Comparison of ENCODE assay signal across 9 mouse cellular contexts in genomic region chr7:99710476-99710875, GRCm38 (mm10). TPM values are rescaled to one million over a fixed set of nuclear protein-coding genes. Genes with fewer than 3 reads are reported as not detected.
DNase-seq lines count a peak whose midpoint lies in the region; ATAC-seq and TF ChIP-seq lines count a peak whose summit lies in the region.
"Had no signal": no experiment of that assay in that cellular context is flagged by ENCODE, and none has a peak within 500 bp of the region (broad histone marks: within the 10 kb centered on the region; RNA-seq: fewer than 3 reads in every experiment).

No protein-coding gene starts in this region.

- DNase-seq in midbrain, embryonic 14.5 days: peak; percentile 74
- peak; percentile 22 for DNase-seq in T-cell, adult 2 months (ENCODE audit: low spot score)
- DNase-seq in cerebellum, adult 8-10 months: peak; percentile 77
- DNase-seq in heart, postnatal 0 days (ENCODE audit: low spot score): no peak
- peak; percentile 17 for DNase-seq in liver, embryonic 13.5 days
- DNase-seq in spleen, adult 18-20 months: peak; percentile 18 to 52

- ATAC-seq in midbrain, embryonic 14.5 days (ENCODE audit: low FRiP score, low TSS enrichment): no peak
- no peak for ATAC-seq in midbrain, embryonic 16.5 days
- no peak for ATAC-seq in heart, postnatal 0 days (ENCODE audit: insufficient read depth, low read depth)
- no peak for ATAC-seq in liver, embryonic 13.5 days (ENCODE audit: low read depth)

- H3K36me3 ChIP-seq in midbrain, embryonic 14.5 days (ENCODE audit: control insufficient read depth, insufficient read depth, low read length): no peaks in the 10 kb centered on the region
- H3K36me3 ChIP-seq in midbrain, embryonic 16.5 days (ENCODE audit: control insufficient read depth, insufficient read depth, low read length): no peaks in the 10 kb centered on the region
- H3K36me3 ChIP-seq in heart, postnatal 0 days (replicated peaks; ENCODE audit: control insufficient read depth, insufficient read depth, low read length): no peaks in the 10 kb centered on the region
- H3K36me3 ChIP-seq in liver, embryonic 13.5 days: no peaks in the 10 kb centered on the region

- 0 out of 2 replicates have a peak, but pooled peaks cover 5% of the 10 kb centered on the region for H3K4me1 ChIP-seq in midbrain, embryonic 14.5 days (ENCODE audit: control insufficient read depth, insufficient read depth, low read length)
- no peaks in the 10 kb centered on the region for H3K4me1 ChIP-seq in midbrain, embryonic 16.5 days (ENCODE audit: control insufficient read depth, insufficient read depth, low read length)
- H3K4me1 ChIP-seq in heart, postnatal 0 days (ENCODE audit: control insufficient read depth, insufficient read depth): 0 out of 2 replicates have a peak, but pooled peaks cover 7% of the 10 kb centered on the region
- peaks cover 9% of the 10 kb centered on the region; the same call in 1 of the 2 replicates for H3K4me1 ChIP-seq in liver, embryonic 13.5 days (replicated peaks)

- no peak overlapping the region for H3K4me2 ChIP-seq in midbrain, embryonic 14.5 days (ENCODE audit: low read length)
- no peak overlapping the region for H3K4me2 ChIP-seq in midbrain, embryonic 16.5 days (ENCODE audit: low read length)
- H3K4me2 ChIP-seq in heart, postnatal 0 days (ENCODE audit: low read depth, low read length): no peak overlapping the region
- H3K4me2 ChIP-seq in liver, embryonic 13.5 days: no peak overlapping the region

- no peaks in the 10 kb centered on the region for H3K27me3 ChIP-seq in midbrain, embryonic 14.5 days (ENCODE audit: control insufficient read depth, insufficient read depth, low read length)
- no peaks in the 10 kb centered on the region for H3K27me3 ChIP-seq in midbrain, embryonic 16.5 days (ENCODE audit: control insufficient read depth, insufficient read depth, low read depth, low read length)
- peaks cover 19% of the 10 kb centered on the region; the same call in 1 of the 2 replicates for H3K27me3 ChIP-seq in heart, postnatal 0 days (ENCODE audit: control insufficient read depth, insufficient read depth, low read length)
- peaks cover 8% of the 10 kb centered on the region; the same call in 1 of the 2 replicates for H3K27me3 ChIP-seq in liver, embryonic 13.5 days

- peak; percentile 83 for TF ChIP-seq CTCF in heart, postnatal 0 days (IDR thresholded peaks at IDR 0.05; ENCODE audit: low read depth)

- H3K4me3 ChIP-seq in midbrain, embryonic 14.5 days (replicated peaks; ENCODE audit: low read depth, low read length): no peak overlapping the region
- H3K4me3 ChIP-seq in midbrain, embryonic 16.5 days (ENCODE audit: low read depth, low read length): no peak overlapping the region
- H3K4me3 ChIP-seq in heart, postnatal 0 days (ENCODE audit: low read depth, low read length): no peak overlapping the region
- H3K4me3 ChIP-seq in liver, embryonic 13.5 days (replicated peaks): no peak overlapping the region

- no peak for TF ChIP-seq EP300 in heart, postnatal 0 days (IDR thresholded peaks at IDR 0.05; ENCODE audit: low read depth)

- no peaks in the 10 kb centered on the region for H3K9me3 ChIP-seq in midbrain, embryonic 14.5 days (ENCODE audit: control insufficient read depth, low read length)
- no peaks in the 10 kb centered on the region for H3K9me3 ChIP-seq in midbrain, embryonic 16.5 days (replicated peaks; ENCODE audit: control insufficient read depth, low read length, poor library complexity, severe bottlenecking)
- no peaks in the 10 kb centered on the region for H3K9me3 ChIP-seq in heart, postnatal 0 days (replicated peaks; ENCODE audit: control insufficient read depth, low read length)
- no peaks in the 10 kb centered on the region for H3K9me3 ChIP-seq in liver, embryonic 13.5 days (replicated peaks)

- no peak overlapping the region for H3K9ac ChIP-seq in midbrain, embryonic 14.5 days (replicated peaks; ENCODE audit: low read length)
- no peak overlapping the region for H3K9ac ChIP-seq in midbrain, embryonic 16.5 days (ENCODE audit: low read depth, low read length)
- H3K9ac ChIP-seq in heart, postnatal 0 days (replicated peaks; ENCODE audit: low read depth, low read length): no peak overlapping the region
- no peak overlapping the region for H3K9ac ChIP-seq in liver, embryonic 13.5 days

- no peak overlapping the region for H3K27ac ChIP-seq in midbrain, embryonic 14.5 days (replicated peaks; ENCODE audit: low read depth, low read length)
- H3K27ac ChIP-seq in midbrain, embryonic 16.5 days (ENCODE audit: low read length): no peak overlapping the region
- H3K27ac ChIP-seq in heart, postnatal 0 days (ENCODE audit: low read depth): no peak overlapping the region
- no peak overlapping the region for H3K27ac ChIP-seq in liver, embryonic 13.5 days

- WGBS in midbrain, embryonic 14.5 days: 18% methylated on average over 1 of the region's 1 CpGs
- 24% methylated on average over 1 of the region's 1 CpGs for WGBS in midbrain, embryonic 16.5 days
- WGBS in heart, postnatal 0 days: 8% methylated on average over 1 of the region's 1 CpGs
- 10% methylated on average over 1 of the region's 1 CpGs for WGBS in liver, embryonic 13.5 days (ENCODE audit: insufficient replicate concordance)

RNA-seq across cellular contexts. Expression of gene Slco2b1, which starts 0.7 kb away (rescaled TPM):
- 2.5 and 4.7 TPM in 2 replicates for polyA plus RNA-seq in midbrain, embryonic 14.5 days (2014; fragmentation: Nextera tagmentation; extraction: Ambion mirVana)
- 5.9 and 6.5 TPM in 2 replicates for polyA plus RNA-seq in midbrain, embryonic 16.5 days (2015; fragmentation: Nextera tagmentation; extraction: Ambion mirVana)
- 5.4 and 7.8 TPM in 2 replicates for total RNA-seq in heart, postnatal 0 days (2014; rRNA removed; ENCODE audit: low replicate concordance)
- polyA plus RNA-seq in heart, postnatal 0 days (2015; fragmentation: Nextera tagmentation; extraction: Ambion mirVana): 2.1 and 2.4 TPM in 2 replicates
- 0.13 and 0.15 TPM in 2 replicates for polyA plus RNA-seq in liver, embryonic 13.5 days (2015; fragmentation: Nextera tagmentation; extraction: Ambion mirVana)
- total RNA-seq: neutrophil, adult 5-6 weeks had no signal

RNA-seq across cellular contexts. Expression of gene Olfr520, which starts 19.6 kb away (rescaled TPM):
- not detected in 2 replicates for polyA plus RNA-seq in midbrain, embryonic 14.5 days (2014; fragmentation: Nextera tagmentation; extraction: Ambion mirVana)
- not detected in 2 replicates for polyA plus RNA-seq in midbrain, embryonic 16.5 days (2015; fragmentation: Nextera tagmentation; extraction: Ambion mirVana)
- total RNA-seq in heart, postnatal 0 days (2014; rRNA removed; ENCODE audit: low replicate concordance): not detected in 2 replicates
- not detected in 2 replicates for polyA plus RNA-seq in heart, postnatal 0 days (2015; fragmentation: Nextera tagmentation; extraction: Ambion mirVana)
- polyA plus RNA-seq in liver, embryonic 13.5 days (2015; fragmentation: Nextera tagmentation; extraction: Ambion mirVana): not detected in 2 replicates
- total RNA-seq: hematopoietic stem cell, adult 5-6 weeks; neutrophil, adult 5-6 weeks had no signal

RNA-seq across cellular contexts. Expression of gene Olfr521, which starts 52.8 kb away (rescaled TPM):
- not detected in 2 replicates for polyA plus RNA-seq in midbrain, embryonic 14.5 days (2014; fragmentation: Nextera tagmentation; extraction: Ambion mirVana)
- polyA plus RNA-seq in midbrain, embryonic 16.5 days (2015; fragmentation: Nextera tagmentation; extraction: Ambion mirVana): not detected in 2 replicates
- not detected in 2 replicates for total RNA-seq in heart, postnatal 0 days (2014; rRNA removed; ENCODE audit: low replicate concordance)
- polyA plus RNA-seq in heart, postnatal 0 days (2015; fragmentation: Nextera tagmentation; extraction: Ambion mirVana): not detected in 2 replicates
- polyA plus RNA-seq in liver, embryonic 13.5 days (2015; fragmentation: Nextera tagmentation; extraction: Ambion mirVana): not detected in 2 replicates
- total RNA-seq: hematopoietic stem cell, adult 5-6 weeks; neutrophil, adult 5-6 weeks had no signal
